Mouse (Mus musculus) stomach, embryonic 14.5 days (tissue): ENCODE results near the gene Clybl. TPM values are rescaled to one million over a fixed set of nuclear protein-coding genes. Genes with fewer than 3 reads are reported as not detected.

Source experiments
- ATAC-seq: fragments of 200-750 bp; cut with Nextera tagmentation; 2 replicates; pipeline ENCODE4 v1.8.0; 2017; ENCODE audit warnings: low read depth, moderate TSS enrichment; ENCODE audit not compliant: insufficient number of reproducible peaks, insufficient read depth, low FRiP score
- H3K27ac ChIP-seq: fragments of 300-500 bp; sonication (generic); 2 replicates; pipeline ENCODE4 v1.5.1; 2014; ENCODE audit warnings: mild to moderate bottlenecking, low read length, moderate library complexity, mixed read lengths
- H3K27me3 ChIP-seq: fragments of 300-500 bp; sonication (generic); 2 replicates; pipeline ENCODE4 v1.6.1; 2014; ENCODE audit warnings: low read length, control low read depth, mixed read lengths; ENCODE audit not compliant: control insufficient read depth, insufficient read depth
- H3K36me3 ChIP-seq: fragments of 300-500 bp; sonication (generic); 2 replicates; pipeline ENCODE4 v1.6.1; 2014; ENCODE audit warnings: mild to moderate bottlenecking, control low read depth, low read length, moderate library complexity, mixed read lengths; ENCODE audit not compliant: control insufficient read depth, insufficient read depth
- H3K4me1 ChIP-seq: fragments of 300-500 bp; sonication (generic); 2 replicates; pipeline ENCODE4 v1.6.1; 2014; ENCODE audit warnings: low read length, control low read depth, mixed read lengths; ENCODE audit not compliant: control insufficient read depth, insufficient read depth
- H3K4me2 ChIP-seq: fragments of 300-500 bp; sonication (generic); replicated peaks from 2 replicates; pipeline ENCODE4 v1.6.1; 2014; ENCODE audit warnings: low read depth, low read length, control low read depth
- H3K4me3 ChIP-seq: fragments of 300-500 bp; sonication (generic); 2 replicates; pipeline ENCODE4 v1.5.1; 2014; ENCODE audit warnings: low read depth, low read length, control low read depth
- H3K9ac ChIP-seq: fragments of 300-500 bp; sonication (generic); replicated peaks from 2 replicates; pipeline ENCODE4 v1.6.1; 2014; ENCODE audit warnings: low read depth, mild to moderate bottlenecking, control low read depth, low read length, moderate library complexity, mixed read lengths
- H3K9me3 ChIP-seq: fragments of 300-500 bp; sonication (generic); 2 replicates; pipeline ENCODE4 v1.6.1; 2016; ENCODE audit warnings: low read depth, low read length, control low read depth; ENCODE audit not compliant: control insufficient read depth
- WGBS: fragments of 180-500 bp; shearing (Covaris S2); extraction: QIAGEN DNeasy Blood & Tissue Kit; methylation state at CpG from one replicate; pipeline ENCODE4 v1.1.7; 2014; 5-methylcytosine and 5-hydroxymethylcytosine counted together
- polyA plus RNA-seq: library from polyadenylated mRNA; unstranded; fragments of >200 nt; fragmentation: Nextera tagmentation; extraction: Ambion mirVana; gene quantifications from 2 replicates; pipeline ENCODE4 v1.2.1, GENCODE M21; 2014

The Clybl gene
- polyA plus RNA-seq, 1 experiment from 2014 or later = 27.0 TPM

GRCm38 (mm10) chr14:122368501-122368900, 187.0 kb downstream of the Clybl start:
- Histone ChIP-seq H3K9ac (no peak overlapping the region), H3K4me1 (no peaks in the 10 kb centered on the region), H3K27me3 (no peaks in the 10 kb centered on the region), H3K9me3 (no peaks in the 10 kb centered on the region), H3K27ac (no peak overlapping the region), H3K4me3 (no peak overlapping the region), H3K36me3 (no peaks in the 10 kb centered on the region), H3K4me2 (no peak overlapping the region)
- no peak for ATAC-seq
- 80% methylated on average over 8 of the region's 8 CpGs for WGBS

GRCm38 (mm10) chr14:122371979-122372378, 190.5 kb downstream of the Clybl start:
- no peak overlapping the region for H3K4me3 ChIP-seq
- H3K27ac ChIP-seq = no peak overlapping the region
- no peaks in the 10 kb centered on the region for H3K9me3 ChIP-seq
- H3K4me1 ChIP-seq = no peaks in the 10 kb centered on the region
- 54% methylated on average over 5 of the region's 5 CpGs for WGBS
- no peak overlapping the region for H3K4me2 ChIP-seq
- H3K9ac ChIP-seq = no peak overlapping the region
- no peaks in the 10 kb centered on the region for H3K27me3 ChIP-seq
- no peaks in the 10 kb centered on the region for H3K36me3 ChIP-seq
- ATAC-seq = no peak

DNA sequence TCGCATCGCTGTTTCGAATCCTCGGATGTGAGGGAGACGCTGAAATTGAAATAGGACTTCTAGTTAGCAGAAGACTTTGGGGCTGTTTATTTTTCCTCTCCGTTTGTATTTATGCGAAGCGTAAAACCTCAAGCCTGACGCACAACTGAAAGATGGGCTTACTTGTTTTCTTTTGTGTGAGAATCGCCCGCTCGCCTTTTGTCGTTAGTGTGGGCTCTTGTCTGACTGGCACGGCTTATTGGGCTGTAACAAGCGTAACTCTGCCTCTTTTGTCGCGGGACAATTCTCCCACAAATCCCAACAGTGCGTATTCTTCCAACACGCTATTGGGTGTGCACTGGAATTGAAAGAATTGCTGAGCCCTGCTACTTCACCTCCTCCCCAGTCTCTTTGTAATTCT, 192.0 kb downstream of the Clybl start:
- Histone ChIP-seq H3K27me3 (no peaks in the 10 kb centered on the region), H3K36me3 (no peaks in the 10 kb centered on the region), H3K27ac (no peak overlapping the region), H3K9ac (no peak overlapping the region), H3K4me3 (no peak overlapping the region), H3K9me3 (no peaks in the 10 kb centered on the region), H3K4me1 (no peaks in the 10 kb centered on the region), H3K4me2 (no peak overlapping the region)
- no peak for ATAC-seq
- 40% methylated on average over 19 of the region's 19 CpGs for WGBS

DNA sequence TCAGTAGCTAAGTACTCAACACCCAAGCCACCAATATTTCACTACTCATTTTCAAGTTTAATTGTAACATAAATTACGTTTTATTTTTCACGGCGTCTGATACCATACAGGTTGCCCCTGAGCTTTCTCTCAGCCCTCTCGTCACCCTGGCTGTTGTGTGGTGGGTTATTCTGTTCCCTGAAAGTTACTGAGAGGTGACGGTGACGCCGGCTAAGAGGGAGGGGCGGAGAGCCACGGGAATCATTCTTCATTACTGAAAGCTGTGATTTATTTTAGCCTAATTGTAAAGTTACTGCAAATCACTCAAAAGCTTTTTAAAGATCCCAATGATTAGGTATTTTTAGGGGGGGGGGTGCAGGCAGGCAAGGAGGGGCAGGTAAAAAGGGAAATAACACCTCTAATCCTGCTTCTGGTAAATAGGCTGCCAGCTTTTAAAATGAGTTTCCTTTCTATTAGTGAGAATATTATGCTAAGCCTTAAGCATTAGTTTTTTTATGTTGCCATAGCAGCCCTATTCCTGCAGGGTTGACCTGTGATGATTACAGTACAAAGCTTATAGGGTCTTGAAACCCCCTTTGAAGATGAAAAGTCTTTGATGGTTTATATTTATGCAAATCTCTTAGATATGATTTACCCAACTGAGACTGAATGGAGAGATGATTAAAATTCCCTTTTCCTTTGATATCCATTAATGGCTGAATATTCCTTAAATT, 192.9 kb downstream of the Clybl start:
- Histone ChIP-seq H3K27me3 (no peaks in the 10 kb centered on the region), H3K4me3 (no peak overlapping the region), H3K36me3 (no peaks in the 10 kb centered on the region), H3K4me1 (no peaks in the 10 kb centered on the region), H3K9ac (no peak overlapping the region), H3K27ac (no peak overlapping the region), H3K4me2 (no peak overlapping the region), H3K9me3 (no peaks in the 10 kb centered on the region)
- WGBS = 24% methylated on average over 9 of the region's 9 CpGs
- ATAC-seq = no peak

DNA sequence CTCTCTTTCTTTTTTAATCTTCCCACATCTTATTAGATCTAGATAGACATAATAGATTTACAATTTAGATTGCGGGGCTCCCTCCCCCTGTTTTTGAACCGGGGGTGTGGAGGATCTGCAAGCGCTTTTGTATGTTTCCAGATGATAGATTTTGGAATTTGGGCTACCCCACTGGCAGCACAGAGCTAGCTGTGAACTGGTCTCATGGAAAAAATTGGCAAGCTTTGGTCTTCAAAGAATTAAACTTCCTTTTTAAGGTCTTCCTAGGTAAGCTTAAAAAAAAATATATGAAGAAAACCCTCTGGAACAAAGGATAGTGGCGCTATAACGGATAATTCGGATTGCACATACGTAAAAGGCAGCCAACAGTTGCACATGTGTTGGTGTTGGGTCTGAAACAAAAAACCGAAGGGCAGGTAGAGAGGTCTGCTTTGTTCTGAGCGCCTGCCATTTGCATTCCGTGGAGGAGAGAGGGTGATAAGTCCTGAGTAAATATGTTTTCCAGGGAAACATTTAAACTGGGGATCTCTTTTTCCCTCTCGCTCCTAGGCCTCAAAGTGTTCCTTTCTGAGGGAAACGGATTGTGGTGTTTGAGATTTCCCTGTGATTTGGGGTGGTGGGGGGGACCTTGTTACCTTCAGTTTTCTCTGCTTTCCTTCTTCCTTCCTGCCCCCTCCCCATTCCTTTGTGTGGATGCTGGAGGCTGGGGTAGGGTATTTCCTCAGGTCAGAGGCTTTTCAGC, 193.7 kb downstream of the Clybl start:
- H3K4me2 ChIP-seq = no peak overlapping the region
- no peaks in the 10 kb centered on the region for H3K27me3 ChIP-seq
- H3K9ac ChIP-seq = no peak overlapping the region
- no peak overlapping the region for H3K27ac ChIP-seq
- no peaks in the 10 kb centered on the region for H3K9me3 ChIP-seq
- H3K4me3 ChIP-seq = no peak overlapping the region
- no peaks in the 10 kb centered on the region for H3K36me3 ChIP-seq
- no peak for ATAC-seq
- no peaks in the 10 kb centered on the region for H3K4me1 ChIP-seq
- WGBS = 57% methylated on average over 12 of the region's 12 CpGs

DNA sequence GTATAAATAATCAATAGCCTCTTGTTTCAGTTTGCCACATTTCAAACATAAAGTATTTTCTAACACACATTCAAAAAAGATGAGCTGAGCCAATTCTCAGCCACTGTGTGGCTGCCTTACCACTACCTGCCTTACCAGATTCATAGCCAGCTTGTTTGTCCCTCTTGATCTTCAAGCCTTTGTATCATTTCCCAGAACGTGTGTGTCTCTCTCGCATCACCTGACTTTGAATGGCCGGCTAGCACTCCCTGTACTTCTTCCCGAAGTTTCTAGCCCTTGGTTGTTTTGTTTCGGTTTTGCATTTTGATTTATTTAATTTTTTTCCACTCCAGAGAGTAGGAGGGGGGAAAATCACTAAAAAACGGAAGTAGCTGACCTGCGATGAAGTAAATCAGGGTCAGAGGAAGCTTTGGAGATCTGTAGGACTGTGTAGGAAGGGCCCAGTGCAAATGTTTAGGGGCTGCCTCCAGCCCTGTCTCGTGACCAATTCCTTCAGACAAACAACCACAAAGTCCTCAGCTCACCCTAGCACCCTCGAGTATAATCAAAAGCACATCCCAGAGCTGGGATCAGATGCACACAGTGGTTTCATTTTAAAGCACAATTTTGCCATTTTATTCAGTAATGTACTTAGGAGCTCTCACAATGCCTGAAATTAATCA, 195.1 kb downstream of the Clybl start:
- H3K9ac ChIP-seq = no peak overlapping the region
- no peaks in the 10 kb centered on the region for H3K9me3 ChIP-seq
- H3K4me2 ChIP-seq = no peak overlapping the region
- 64% methylated on average over 9 of the region's 9 CpGs for WGBS
- no peaks in the 10 kb centered on the region for H3K27me3 ChIP-seq
- no peaks in the 10 kb centered on the region for H3K36me3 ChIP-seq
- H3K27ac ChIP-seq = no peak overlapping the region
- H3K4me3 ChIP-seq = no peak overlapping the region
- no peaks in the 10 kb centered on the region for H3K4me1 ChIP-seq
- no peak for ATAC-seq

GRCm38 (mm10) chr14:122377681-122378080, 196.2 kb downstream of the Clybl start:
- Histone ChIP-seq H3K9ac (no peak overlapping the region), H3K9me3 (no peaks in the 10 kb centered on the region), H3K27me3 (no peaks in the 10 kb centered on the region), H3K36me3 (no peaks in the 10 kb centered on the region), H3K4me3 (no peak overlapping the region), H3K4me1 (no peaks in the 10 kb centered on the region), H3K4me2 (no peak overlapping the region), H3K27ac (no peak overlapping the region)
- 84% methylated on average over 6 of the region's 6 CpGs for WGBS
- no peak for ATAC-seq

- Histone ChIP-seq H3K9me3 (no peaks in the 10 kb centered on the region), H3K4me3 (no peak overlapping the region), H3K4me1 (no peaks in the 10 kb centered on the region), H3K27ac (no peak overlapping the region), H3K36me3 (no peaks in the 10 kb centered on the region), H3K4me2 (no peak overlapping the region), H3K9ac (no peak overlapping the region), H3K27me3 (no peaks in the 10 kb centered on the region)
- ATAC-seq = no peak
- 78% methylated on average over 9 of the region's 9 CpGs for WGBS
Measured at GRCm38 (mm10) chr14:122379076-122379475, 197.6 kb downstream of the Clybl start.
